8 mouse cellular contexts compared by ENCODE assay signal in genomic region chrX:48410388-48410776, GRCm38 (mm10). TPM values are rescaled to one million over a fixed set of nuclear protein-coding genes. Genes with fewer than 3 reads are reported as not detected.
DNase-seq lines count a peak whose midpoint lies in the region; ATAC-seq lines count a peak whose summit lies in the region.

No protein-coding gene starts in this region.

- H3K9me3 ChIP-seq in heart, embryonic 16.5 days (replicated peaks; ENCODE audit: control insufficient read depth, low read length), result no peaks in the 10 kb centered on the region
- no peaks in the 10 kb centered on the region for H3K9me3 ChIP-seq in embryonic facial prominence, embryonic 13.5 days
- H3K9me3 ChIP-seq in midbrain, embryonic 13.5 days, result no peaks in the 10 kb centered on the region

- 22% methylated on average over 7 of the region's 7 CpGs for WGBS in heart, embryonic 16.5 days
- WGBS in embryonic facial prominence, embryonic 13.5 days, result 27% methylated on average over 7 of the region's 7 CpGs
- 36% methylated on average over 7 of the region's 7 CpGs for WGBS in midbrain, embryonic 13.5 days

- DNase-seq in heart, adult 8-10 months (ENCODE audit: low spot score), result no peak
- no peak for DNase-seq in spleen, postnatal 14 days (ENCODE audit: low spot score in 2 of 2)
- no peak for DNase-seq in ovary, postnatal 10 days (ENCODE audit: low spot score)
- DNase-seq in thymus, postnatal 4 days, result no peak

- H3K27ac ChIP-seq in heart, embryonic 16.5 days (ENCODE audit: low read length), result 0 out of 2 replicates have a peak overlapping the region, but pooled peaks have one; percentile 53
- no peak overlapping the region for H3K27ac ChIP-seq in embryonic facial prominence, embryonic 13.5 days
- H3K27ac ChIP-seq in midbrain, embryonic 13.5 days, result no peak overlapping the region

- no peak for ATAC-seq in heart, embryonic 16.5 days (replicated peaks; ENCODE audit: extremely low read depth, insufficient read depth, low FRiP score)
- ATAC-seq in embryonic facial prominence, embryonic 13.5 days (ENCODE audit: insufficient number of reproducible peaks, insufficient read depth, low FRiP score, low TSS enrichment, low read depth), result no peak
- ATAC-seq in inflammation-experienced regulatory T-cells, adult 6 months, result peak; percentile 11
- peak; percentile 44 for ATAC-seq in midbrain, embryonic 13.5 days

- no peaks in the 10 kb centered on the region for H3K27me3 ChIP-seq in heart, embryonic 16.5 days (ENCODE audit: control insufficient read depth, insufficient read depth, low read length)
- no peaks in the 10 kb centered on the region for H3K27me3 ChIP-seq in embryonic facial prominence, embryonic 13.5 days
- no peaks in the 10 kb centered on the region for H3K27me3 ChIP-seq in midbrain, embryonic 13.5 days

- H3K4me3 ChIP-seq in heart, embryonic 16.5 days (ENCODE audit: low read length), result peak overlapping the region; percentile 59
- peak overlapping the region; percentile 44 for H3K4me3 ChIP-seq in embryonic facial prominence, embryonic 13.5 days
- H3K4me3 ChIP-seq in midbrain, embryonic 13.5 days (replicated peaks), result peak overlapping the region; percentile 38

- peak overlapping the region; percentile 57; the same call in 1 of the 2 replicates for H3K9ac ChIP-seq in heart, embryonic 16.5 days (ENCODE audit: low read length)
- H3K9ac ChIP-seq in embryonic facial prominence, embryonic 13.5 days, result no peak overlapping the region
- H3K9ac ChIP-seq in midbrain, embryonic 13.5 days (replicated peaks), result no peak overlapping the region

- peaks cover 5% of the 10 kb centered on the region; the same call in 1 of the 2 replicates for H3K4me1 ChIP-seq in heart, embryonic 16.5 days (ENCODE audit: control insufficient read depth, insufficient read depth, low read length)
- peaks cover 2% of the 10 kb centered on the region for H3K4me1 ChIP-seq in embryonic facial prominence, embryonic 13.5 days
- H3K4me1 ChIP-seq in midbrain, embryonic 13.5 days (replicated peaks), result 0 out of 2 replicates have a peak, but pooled peaks cover 3% of the 10 kb centered on the region

- peaks cover 4% of the 10 kb centered on the region for H3K36me3 ChIP-seq in heart, embryonic 16.5 days (ENCODE audit: control insufficient read depth, insufficient read depth)
- peaks cover 7% of the 10 kb centered on the region; the same call in 1 of the 2 replicates for H3K36me3 ChIP-seq in embryonic facial prominence, embryonic 13.5 days
- H3K36me3 ChIP-seq in midbrain, embryonic 13.5 days, result peaks cover 12% of the 10 kb centered on the region; the same call in 1 of the 2 replicates

- peak overlapping the region; percentile 68; the same call in 1 of the 2 replicates for H3K4me2 ChIP-seq in heart, embryonic 16.5 days (ENCODE audit: low read depth, low read length)
- peak overlapping the region; percentile 60 for H3K4me2 ChIP-seq in embryonic facial prominence, embryonic 13.5 days
- peak overlapping the region; percentile 52 for H3K4me2 ChIP-seq in midbrain, embryonic 13.5 days (replicated peaks)

RNA-seq across cellular contexts. Expression of gene Elf4, which starts 52.5 kb away (rescaled TPM):
- 10.0 and 10.1 TPM in 2 replicates for polyA plus RNA-seq in heart, embryonic 16.5 days (2015; fragmentation: Nextera tagmentation; extraction: Ambion mirVana)
- total RNA-seq in heart, adult 8-10 months (2022), result 1 to 10 TPM; 3.4 to 6.1 (median 4.2) TPM
- 4.5 and 5.2 TPM in 2 replicates for polyA plus RNA-seq in embryonic facial prominence, embryonic 13.5 days (2015; fragmentation: Nextera tagmentation; extraction: Ambion mirVana)
- polyA plus RNA-seq in inflammation-experienced regulatory T-cells, adult 6 months (2017; shearing (Covaris generic)), result 10 to 100 TPM; 26.8 to 32.6 (median 28.2) TPM
- 0.46 and 0.77 TPM in 2 replicates for polyA plus RNA-seq in midbrain, embryonic 13.5 days (2015; fragmentation: Nextera tagmentation; extraction: Ambion mirVana)

Comparison
In these comparisons a context has a peak if more than half of its experiments do, and no peak if none do; other contexts are left out.
1. ATAC-seq: peak in inflammation-experienced regulatory T-cells, adult 6 months (single experiment) and midbrain, embryonic 13.5 days (single experiment); none in heart, embryonic 16.5 days (single experiment) and embryonic facial prominence, embryonic 13.5 days (single experiment).
2. Peak in every context shown above with its lines, with median percentiles within 50 percentile points of each other: H3K4me2 ChIP-seq and H3K4me3 ChIP-seq.